Mouse (Mus musculus): ENCODE measurements around the gene Riok2.

Gene Riok2

DNA sequence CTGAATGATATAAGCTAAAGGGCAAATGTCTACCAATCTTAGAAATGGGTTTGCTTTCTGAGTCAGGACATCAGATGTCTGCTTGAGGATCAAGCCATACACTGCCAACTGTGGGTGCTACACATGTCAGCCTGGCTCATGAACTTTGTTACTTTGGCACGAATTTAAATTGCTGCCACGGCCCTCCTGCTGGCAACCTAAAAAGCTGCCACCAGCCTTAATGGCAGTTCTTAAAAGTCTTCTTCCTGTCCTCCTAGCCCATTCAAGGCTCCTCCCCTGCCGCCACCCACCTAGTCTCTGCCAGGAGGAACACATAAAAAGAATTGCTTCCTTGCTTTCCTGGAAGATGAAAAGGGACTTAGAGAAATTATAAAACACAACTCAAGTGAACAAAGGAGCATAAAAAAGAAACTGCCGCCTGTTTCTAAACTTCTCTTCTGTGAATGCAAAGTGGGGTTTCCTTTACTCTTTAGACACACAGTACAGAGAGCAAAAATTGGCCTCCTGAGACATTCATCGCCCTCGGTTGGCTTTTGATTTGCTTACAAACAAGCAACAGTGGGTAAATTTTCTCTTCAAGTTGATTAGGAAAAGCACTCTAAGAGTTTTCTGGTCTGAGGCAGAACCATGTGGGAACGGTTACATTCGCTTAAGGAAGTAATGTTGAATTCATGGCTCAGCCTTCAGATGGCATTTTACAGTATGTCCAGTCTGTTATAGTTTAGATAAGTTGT is 30.9 kb downstream of the Riok2 start:
- in situ Hi-C loops (cut with MboI; ENCODE audit: unreplicated experiment in 2 of 2) = no loop called here

DNA sequence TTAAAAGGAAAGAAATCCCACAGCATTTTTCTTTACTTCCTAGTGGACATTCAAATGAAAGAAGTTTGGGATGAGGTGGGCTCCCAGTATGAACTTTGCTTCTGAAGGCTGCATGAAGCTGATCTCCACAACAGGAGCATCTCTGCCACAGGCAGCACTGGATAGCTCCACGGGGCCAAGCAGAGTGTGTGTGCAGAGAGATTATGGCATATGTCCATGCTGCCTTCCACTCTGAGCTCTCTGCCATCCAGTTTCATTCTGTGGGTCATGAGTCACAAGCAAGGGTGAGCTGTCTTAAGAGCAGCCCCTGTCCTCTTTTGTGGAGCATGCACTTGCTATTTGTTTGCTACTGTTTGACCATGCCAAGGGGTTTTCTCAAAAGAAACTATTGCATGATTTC is 31.5 kb downstream of the Riok2 start:
- in situ Hi-C loops (cut with MboI; ENCODE audit: unreplicated experiment in 2 of 2) = no loop called here

DNA sequence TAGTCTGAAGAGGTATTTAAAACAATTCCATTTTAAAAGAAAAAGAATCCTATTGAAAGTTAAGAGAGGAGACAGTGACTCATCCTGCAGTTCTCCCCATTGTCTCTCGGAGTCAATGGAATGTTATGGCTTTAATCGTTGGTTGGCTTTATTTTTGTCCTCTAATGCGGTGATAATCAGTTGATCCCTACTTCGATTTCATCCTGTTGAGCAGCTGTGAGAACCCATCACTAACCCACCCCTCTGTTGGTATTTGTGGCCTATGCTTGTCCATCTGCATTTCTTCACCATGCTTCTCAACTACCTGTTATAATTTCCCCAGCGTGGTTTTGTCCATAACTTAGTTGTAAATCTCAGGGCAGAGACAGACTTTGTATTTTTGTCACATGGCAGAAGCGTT is 34.0 kb downstream of the Riok2 start:
- in situ Hi-C loops (cut with MboI; ENCODE audit: unreplicated experiment in 2 of 2) = no loop called here

DNA sequence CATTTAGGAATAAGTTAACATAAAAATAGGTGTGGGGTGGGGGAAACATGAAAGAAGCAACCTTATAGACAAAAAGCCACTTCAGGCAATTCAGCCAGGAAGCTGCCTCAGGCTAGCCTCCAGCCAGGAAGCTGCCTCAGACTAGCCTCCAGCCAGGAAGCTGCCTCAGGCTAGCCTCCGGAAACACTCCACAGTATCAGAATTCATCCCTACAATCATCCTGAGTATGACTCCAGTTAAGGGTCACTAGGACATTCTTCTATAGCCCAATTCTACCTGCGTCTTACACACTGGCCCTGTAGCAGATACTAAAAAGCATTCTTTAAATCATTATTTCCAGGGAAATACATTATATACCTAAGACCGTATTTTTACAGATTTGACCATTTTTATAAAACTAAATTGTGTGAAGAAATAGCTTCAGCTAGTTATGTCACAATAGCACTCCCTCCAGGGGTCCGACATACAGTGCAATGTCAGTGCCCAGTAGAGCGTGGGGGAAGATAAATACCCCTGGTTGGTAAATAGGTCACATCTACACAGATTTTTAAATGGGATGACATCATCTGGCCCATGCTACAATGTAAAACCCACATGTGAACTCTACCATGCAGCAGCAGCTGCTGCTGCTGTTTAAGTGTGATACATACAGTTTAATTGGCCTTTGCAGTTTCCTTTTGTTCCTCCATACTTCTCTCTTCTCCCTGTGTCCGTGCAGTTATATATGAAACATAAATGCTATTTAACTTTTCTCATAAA is 34.8 kb downstream of the Riok2 start:
- in situ Hi-C loops (cut with MboI; ENCODE audit: unreplicated experiment in 2 of 2) = no loop called here

DNA sequence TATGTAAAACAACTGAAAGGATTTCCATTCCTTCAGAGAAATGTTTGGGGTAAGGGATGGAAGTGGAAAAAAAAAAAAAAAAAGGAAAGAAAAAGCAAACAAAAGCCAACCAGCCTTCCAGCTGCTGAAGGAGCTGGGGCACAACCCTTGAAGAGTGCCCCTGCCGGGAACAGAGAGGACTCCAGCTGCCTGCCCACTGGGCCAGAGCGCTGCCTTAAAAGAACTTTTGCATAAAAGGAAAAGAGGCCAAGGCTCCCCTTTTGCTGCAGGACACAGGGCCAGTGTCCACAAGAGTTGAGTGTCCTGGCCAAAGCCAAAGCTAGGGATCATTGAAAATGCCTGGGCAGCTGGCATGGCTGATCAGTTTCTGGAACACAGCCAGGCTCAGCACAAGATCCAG is 35.5 kb downstream of the Riok2 start:
- in situ Hi-C loops (cut with MboI; ENCODE audit: unreplicated experiment in 2 of 2) = no loop called here

DNA sequence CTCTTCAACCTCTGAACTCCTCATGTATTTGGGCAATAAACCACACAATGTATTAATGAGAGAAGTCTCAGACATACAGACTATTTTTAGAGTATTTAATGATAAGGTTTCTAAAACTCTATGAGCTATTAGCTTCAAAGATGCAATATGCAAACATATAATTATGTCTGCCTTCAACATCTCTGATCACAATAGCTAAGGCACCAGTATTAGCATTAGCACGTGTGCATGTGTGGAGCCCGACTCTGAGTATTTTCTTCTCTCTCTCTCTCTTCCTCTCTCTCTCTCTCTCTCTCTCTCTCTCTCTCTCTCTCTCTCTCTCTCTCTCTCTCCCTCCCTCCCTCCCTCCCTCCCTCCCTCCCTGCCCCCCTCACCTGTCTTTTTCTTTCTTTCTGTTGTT is 37.3 kb downstream of the Riok2 start:
- in situ Hi-C loops (cut with MboI; ENCODE audit: unreplicated experiment in 2 of 2) = no loop called here

DNA sequence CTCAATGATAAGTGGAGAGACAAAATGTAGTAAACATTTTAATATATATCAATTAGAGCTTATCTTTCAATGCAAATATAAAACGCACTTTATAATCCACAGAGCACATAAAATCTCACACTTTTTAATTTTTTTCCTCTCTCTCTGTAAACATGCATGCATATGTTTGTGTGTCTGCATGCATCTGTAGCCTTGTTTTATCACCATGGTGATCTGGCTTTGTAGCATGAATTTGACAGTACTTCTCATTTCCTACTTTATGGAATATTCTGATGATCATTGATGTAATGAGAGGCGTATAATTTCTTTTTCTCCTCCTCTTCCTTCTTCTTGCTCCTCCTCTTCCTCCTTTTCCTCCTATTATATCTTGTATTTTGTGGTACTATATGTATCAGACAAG is 38.1 kb downstream of the Riok2 start:
- in situ Hi-C loops (cut with MboI; ENCODE audit: unreplicated experiment in 2 of 2) = no loop called here

DNA sequence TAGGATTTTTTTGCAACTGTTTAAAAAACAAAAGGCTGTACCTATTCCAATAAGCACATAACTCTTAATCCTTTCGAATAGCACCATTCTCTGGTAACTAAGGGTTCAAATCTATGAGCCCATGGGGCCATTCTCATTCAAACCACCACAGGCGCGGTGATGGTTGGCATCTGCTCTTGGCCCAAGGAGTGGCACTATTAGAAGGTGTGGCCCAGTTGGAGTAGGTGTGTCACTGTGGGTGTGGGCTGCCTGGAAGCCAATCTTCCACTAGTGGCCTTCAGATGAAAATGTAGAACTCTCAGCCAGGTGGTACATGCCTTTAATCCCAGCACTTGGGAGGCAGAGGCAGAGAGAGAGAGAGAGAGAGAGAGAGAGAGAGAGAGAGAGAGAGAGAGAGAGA is 40.1 kb downstream of the Riok2 start:
- in situ Hi-C loops (cut with MboI; ENCODE audit: unreplicated experiment in 2 of 2) = no loop called here

DNA sequence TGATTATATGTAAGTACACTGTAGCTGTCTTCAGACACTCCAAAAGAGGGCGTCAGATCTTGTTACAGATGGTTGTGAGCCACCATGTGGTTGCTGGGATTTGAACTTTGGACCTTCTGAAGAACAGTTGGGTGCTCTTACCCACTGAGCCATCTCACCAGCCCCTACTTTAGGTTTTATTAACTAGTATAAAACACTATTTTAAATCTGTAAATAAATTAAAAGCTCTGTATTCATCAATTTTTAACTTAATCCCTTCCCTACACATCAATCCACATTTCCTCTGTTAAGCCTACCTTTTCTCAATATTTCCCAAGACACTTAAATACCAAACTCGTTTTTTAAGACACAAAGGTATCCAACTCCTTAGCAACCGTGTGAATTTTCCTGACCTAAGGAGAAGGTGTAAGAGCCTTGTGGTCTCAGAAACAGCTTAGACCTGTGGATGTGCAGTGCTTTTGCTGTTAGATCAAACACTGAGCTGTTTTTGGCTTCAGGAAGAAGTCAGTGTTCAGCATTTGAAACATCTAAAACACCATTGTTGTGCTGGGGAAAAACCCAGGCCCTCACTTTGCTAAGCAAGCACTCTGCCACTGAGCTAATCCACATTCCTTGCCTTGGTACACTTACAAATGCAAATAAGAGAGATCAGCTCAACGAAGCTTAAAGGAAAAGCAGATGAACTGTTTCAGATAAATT is 50.6 kb downstream of the Riok2 start:
- in situ Hi-C loops (cut with MboI; ENCODE audit: unreplicated experiment in 2 of 2) = no loop called here

DNA sequence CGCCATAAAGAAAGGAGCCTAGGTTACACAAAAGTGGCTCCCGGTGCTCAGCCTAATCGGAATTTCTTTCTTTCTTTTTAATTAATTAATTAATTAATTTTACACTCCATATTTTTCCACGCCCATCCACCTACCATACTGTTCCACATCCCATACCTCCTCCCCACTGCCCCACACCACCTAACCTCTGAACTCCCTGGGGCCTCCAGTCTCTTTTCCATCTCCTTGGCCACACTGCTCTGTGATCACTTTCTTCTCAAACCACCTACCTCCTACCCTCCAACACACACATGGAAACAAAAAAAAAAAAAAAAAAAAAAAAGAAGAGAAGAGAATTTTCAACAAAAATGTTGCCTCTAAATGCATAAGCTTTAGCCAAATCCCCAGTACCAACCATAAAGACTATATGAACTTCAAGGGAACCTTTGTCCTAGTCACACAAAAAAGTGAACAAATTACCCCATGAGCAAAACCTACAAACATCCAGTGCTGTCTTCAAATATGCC is 51.3 kb downstream of the Riok2 start:
- in situ Hi-C loops (cut with MboI; ENCODE audit: unreplicated experiment in 2 of 2) = no loop called here

DNA sequence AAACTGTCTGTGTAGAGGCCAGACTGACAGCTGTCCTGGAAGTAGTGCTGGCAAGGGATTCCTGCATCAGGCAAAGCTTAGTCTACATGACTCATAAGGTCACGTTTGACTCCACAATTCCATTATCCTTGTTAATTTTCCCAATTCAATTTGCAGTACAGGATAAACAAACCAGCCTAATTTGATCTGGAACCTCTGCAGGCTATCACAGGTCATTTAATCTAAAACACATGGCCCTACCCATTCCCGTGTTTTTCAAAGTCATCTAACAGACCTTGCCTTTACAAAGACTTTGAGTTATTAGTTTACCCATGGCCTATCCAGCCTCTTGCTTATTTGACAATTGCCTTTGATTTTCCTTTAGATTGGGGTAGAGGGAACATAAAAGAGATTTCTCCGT is 51.8 kb downstream of the Riok2 start:
- in situ Hi-C loops (cut with MboI; ENCODE audit: unreplicated experiment in 2 of 2) = no loop called here

DNA sequence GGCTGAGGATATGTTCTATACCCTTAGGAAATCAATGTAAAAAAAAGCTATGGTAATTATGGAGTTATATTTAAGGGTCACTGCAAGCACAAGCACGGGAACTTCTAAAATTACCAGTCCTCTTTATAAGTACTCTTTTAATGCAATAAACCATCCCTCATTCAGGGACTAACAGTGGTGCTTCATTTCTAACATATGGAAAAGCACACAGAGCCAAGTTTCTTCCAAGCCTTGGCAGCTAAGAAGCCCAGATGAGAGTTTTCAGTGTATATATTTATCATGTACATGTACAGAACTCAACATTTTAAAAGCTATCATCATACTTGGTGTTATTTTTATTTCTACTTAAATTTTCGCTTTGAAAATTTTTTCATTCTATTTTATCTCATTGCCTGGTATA is 54.8 kb downstream of the Riok2 start:
- in situ Hi-C loops (cut with MboI; ENCODE audit: unreplicated experiment in 2 of 2) = no loop called here

DNA sequence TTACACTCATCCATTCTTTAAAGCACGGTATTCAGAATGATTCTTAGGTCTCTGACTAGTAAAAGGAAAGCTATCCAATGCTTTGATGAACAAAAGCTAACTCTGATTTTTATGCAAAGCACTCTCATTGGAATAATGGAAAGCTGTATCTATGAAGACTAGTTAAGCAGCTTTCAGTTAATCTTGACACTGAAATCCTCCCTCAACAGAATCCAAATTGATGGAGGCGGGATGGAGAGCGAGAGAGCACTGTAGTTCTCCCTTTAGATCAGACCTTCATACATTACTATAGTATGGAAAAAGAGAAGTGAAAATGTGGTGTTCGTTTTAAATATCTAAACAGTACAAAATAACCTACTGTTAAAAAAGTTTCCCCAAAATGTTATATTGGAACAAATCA is 59.6 kb downstream of the Riok2 start:
- in situ Hi-C loops (cut with MboI; ENCODE audit: unreplicated experiment in 2 of 2) = no loop called here

DNA sequence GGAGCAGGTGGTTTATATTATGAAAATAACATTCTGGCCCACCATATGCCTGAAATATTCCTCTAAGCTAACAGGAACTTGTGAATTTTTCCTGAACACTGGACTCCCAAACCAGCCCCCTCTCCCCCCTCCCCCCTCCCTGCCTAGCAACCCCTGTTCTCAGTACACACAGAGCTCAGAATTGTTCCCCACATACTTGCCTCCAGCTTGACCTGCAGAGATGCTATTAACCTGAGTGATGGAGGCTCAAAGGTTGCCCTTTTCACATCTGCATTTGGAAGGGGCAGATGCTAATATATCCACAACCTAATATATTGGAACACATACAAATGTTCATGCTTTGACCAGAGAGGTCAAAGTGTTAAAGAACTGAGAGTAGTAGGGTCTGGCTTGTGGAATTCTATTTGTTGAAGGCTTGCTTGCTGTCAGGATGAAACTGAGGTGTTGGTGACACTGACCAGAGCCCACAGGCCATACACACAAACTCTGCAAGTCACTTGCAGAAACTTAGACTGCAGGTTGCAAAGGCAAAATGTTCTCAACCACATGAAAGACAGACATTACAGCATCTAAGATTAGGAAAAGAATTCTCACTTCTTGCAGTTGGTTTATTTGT is 64.6 kb downstream of the Riok2 start:
- in situ Hi-C loops (cut with MboI; ENCODE audit: unreplicated experiment in 2 of 2) = no loop called here

DNA sequence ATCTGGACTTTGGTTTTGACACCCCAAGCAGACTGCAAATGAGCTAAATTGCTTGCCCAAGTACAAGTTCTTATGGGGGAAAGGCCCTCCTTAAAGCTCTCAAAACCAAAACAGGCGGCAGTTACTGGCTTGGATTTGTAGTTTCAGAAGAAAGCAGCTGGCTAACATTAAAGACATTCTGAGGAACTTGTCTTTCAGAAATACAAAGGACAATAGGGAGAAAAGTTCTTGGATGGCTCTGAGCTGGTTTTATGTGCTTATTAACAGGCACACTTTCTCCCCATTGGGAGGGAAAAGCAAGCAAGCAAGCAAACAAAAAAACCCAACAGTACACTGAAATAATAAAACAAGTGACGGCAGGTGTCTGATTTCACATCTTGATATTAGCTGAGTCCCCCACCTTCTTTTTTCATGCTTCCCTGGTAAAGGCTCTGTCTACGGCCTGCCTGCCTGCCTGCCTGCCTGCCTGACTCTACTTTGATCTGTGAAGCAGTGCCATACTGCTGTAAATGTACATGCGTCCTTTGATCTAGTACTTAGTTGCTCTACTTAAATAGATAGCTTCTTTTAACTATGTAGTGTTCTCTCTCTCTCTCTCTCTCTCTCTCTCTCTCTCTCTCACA is 67.9 kb downstream of the Riok2 start:
- in situ Hi-C loops (cut with MboI; ENCODE audit: unreplicated experiment in 2 of 2) = no loop called here

DNA sequence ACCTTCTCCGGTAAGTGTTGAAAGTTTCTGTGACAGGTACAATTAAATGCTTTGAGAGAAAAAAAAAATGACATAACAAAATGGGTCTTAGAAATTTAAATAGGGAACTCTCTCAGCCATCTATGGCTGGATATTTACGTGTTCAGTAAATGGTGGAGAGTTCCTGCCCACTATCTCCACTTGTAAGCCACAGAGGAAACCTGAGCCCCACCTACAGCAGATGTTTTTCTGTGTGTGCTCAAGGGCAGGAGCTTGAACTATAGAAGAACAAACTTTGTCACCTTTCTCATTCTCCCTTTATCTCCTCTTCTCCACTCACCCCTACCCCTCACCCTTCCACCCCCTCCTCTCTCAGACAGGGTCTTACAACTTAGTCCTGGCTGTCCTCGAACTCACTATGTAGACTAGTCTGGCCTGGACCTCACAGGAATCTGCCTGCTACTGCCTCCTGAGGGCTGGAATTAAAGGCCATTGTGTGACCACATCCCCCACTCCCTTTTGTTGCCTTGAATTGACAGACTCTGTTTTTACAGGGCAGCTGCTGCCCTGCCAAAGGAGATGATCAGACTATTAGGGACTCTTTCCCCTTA is 70.3 kb downstream of the Riok2 start:
- in situ Hi-C loops (cut with MboI; ENCODE audit: unreplicated experiment in 2 of 2) = no loop called here

Data from v-Abl transformed pro-B cells (cell line).